Mouse (Mus musculus) cerebellum, adult 8-10 months (tissue): Measurements from ENCODE around the gene Otop3.

Experiments
- DNase-seq: peaks from one replicate; pipeline ENCODE4 v3.0.0; 2022

Otop3 gene

GRCm38 (mm10) chr11:115319704-115320383 is 14.7 kb upstream of the Otop3 start:
- DNase-seq = no peak

GRCm38 (mm10) chr11:115321906-115322693 is 12.4 kb upstream of the Otop3 start, which contains the start of gene Ush1g:
Ush1g (minus strand) TSS chr11:115322041.
- peak; percentile 57 for DNase-seq

GRCm38 (mm10) chr11:115323354-115323753 is 11.2 kb upstream of the Otop3 start:
- DNase-seq = no peak

GRCm38 (mm10) chr11:115326730-115327129 is 7.8 kb upstream of the Otop3 start:
- no peak for DNase-seq

GRCm38 (mm10) chr11:115329339-115329738 is 5.2 kb upstream of the Otop3 start:
- DNase-seq = no peak

GRCm38 (mm10) chr11:115335223-115335622 is 692 bp downstream of the Otop3 start:
- no peak for DNase-seq

- no peak for DNase-seq
Observed at GRCm38 (mm10) chr11:115336115-115336514, 1.6 kb downstream of the Otop3 start.

GRCm38 (mm10) chr11:115337350-115337749 is 2.8 kb downstream of the Otop3 start:
- DNase-seq = no peak

GRCm38 (mm10) chr11:115337826-115338225 is 3.3 kb downstream of the Otop3 start:
- no peak for DNase-seq

GRCm38 (mm10) chr11:115341246-115341645 is 6.7 kb downstream of the Otop3 start:
- DNase-seq = no peak

- no peak for DNase-seq
Observed at GRCm38 (mm10) chr11:115341866-115342265, 7.3 kb downstream of the Otop3 start.

- no peak for DNase-seq
Observed at GRCm38 (mm10) chr11:115344967-115345366, 10.4 kb downstream of the Otop3 start.

GRCm38 (mm10) chr11:115345515-115345914 is 11.0 kb downstream of the Otop3 start:
- DNase-seq = no peak

GRCm38 (mm10) chr11:115348681-115349248 is 14.2 kb downstream of the Otop3 start:
- DNase-seq = no peak

GRCm38 (mm10) chr11:115349976-115350375 is 15.4 kb downstream of the Otop3 start:
- DNase-seq = no peak

GRCm38 (mm10) chr11:115353375-115353774 is 18.8 kb downstream of the Otop3 start:
- DNase-seq = no peak

- DNase-seq = peak; percentile 71
Observed at GRCm38 (mm10) chr11:115354183-115354582, 19.7 kb downstream of the Otop3 start.

GRCm38 (mm10) chr11:115358468-115358867 is 23.9 kb downstream of the Otop3 start:
- peak; percentile 88 for DNase-seq

GRCm38 (mm10) chr11:115359293-115359692 is 24.8 kb downstream of the Otop3 start:
- no peak for DNase-seq

GRCm38 (mm10) chr11:115359726-115360125 is 25.2 kb downstream of the Otop3 start:
- DNase-seq = no peak

GRCm38 (mm10) chr11:115364136-115364535 is 29.6 kb downstream of the Otop3 start:
- no peak for DNase-seq

GRCm38 (mm10) chr11:115366039-115366705 is 31.6 kb downstream of the Otop3 start:
- DNase-seq = peak; percentile 45

- DNase-seq = peak; percentile 65
Observed at GRCm38 (mm10) chr11:115366706-115367394, 32.3 kb downstream of the Otop3 start.
